Mouse (Mus musculus) cerebellum, adult 2 months (tissue): ENCODE results near the gene Mnd1.

Experiments used
- CTCF ChIP-seq: fragments of 200-500 bp; IDR thresholded peaks from 2 replicates; pipeline ENCODE4 v1.5.1; 2011; ENCODE audit warnings: low read depth, mild to moderate bottlenecking, control low read depth, low read length, moderate library complexity, borderline replicate concordance; ENCODE audit not compliant: insufficient read depth
- POLR2A ChIP-seq: fragments of 200-500 bp; IDR thresholded peaks from 2 replicates; pipeline ENCODE4 v1.6.1; 2011; ENCODE audit warnings: low read length, control low read depth, borderline replicate concordance; ENCODE audit not compliant: insufficient read depth

- TF ChIP-seq CTCF (no peak), POLR2A (no peak)
These were observed 93.8 kb downstream of the Mnd1 start for GRCm38 (mm10) chr3:84061523-84062453.
